Mouse (Mus musculus): ENCODE measurements around the gene Slc6a13. TPM values are rescaled to one million over a fixed set of nuclear protein-coding genes. Genes with fewer than 3 reads are reported as not detected.

The Slc6a13 gene
- total and polyA plus RNA-seq, 3 experiments: 9.6 to 17.4 (median 15.4) TPM

- Histone ChIP-seq H3K4me1 (ENCODE audit: control insufficient read depth in 1 of 2, insufficient read depth in 2 of 2) (peaks cover 5 to 7% of the 10 kb centered on the region in 2 experiments; a peak in 2 of 4 replicates), H3K4me3 (replicated peaks in 1 of 3; ENCODE audit: low read depth in 2 of 3, low read length in 2 of 3, poor library complexity in 1 of 3) (no peak overlapping the region), H3K4me2 (ENCODE audit: insufficient read depth, low read depth, poor library complexity, severe bottlenecking) (no peak overlapping the region), H3K27ac (ENCODE audit: insufficient read depth, low read depth) (no peak overlapping the region), H3K27me3 (replicated peaks) (peaks cover 55% of the 10 kb centered on the region), H3K79me2 (replicated peaks; ENCODE audit: control insufficient read depth, extremely low read depth, insufficient read depth, poor library complexity, severe bottlenecking) (no peaks in the 10 kb centered on the region), H3K36me3 (replicated peaks in 1 of 2; ENCODE audit: control insufficient read depth in 1 of 2, insufficient read depth in 1 of 2, low read length in 1 of 2) (no peaks in the 10 kb centered on the region), H3K9ac (ENCODE audit: insufficient read depth, low read depth) (no peak overlapping the region), H3K9me3 (replicated peaks; ENCODE audit: low read length) (no peaks in the 10 kb centered on the region)
- in situ Hi-C loops (cut with MboI; ENCODE audit: low pct_ligation_motif_present, low pct_unique_long_range_greater_than_20kb, low sequenced_read_pairs) (no loop called here), dilution Hi-C loops (cut with MboI; ENCODE audit: extremely low pct_ligation_motif_present, extremely low pct_unique_long_range_greater_than_20kb, low sequenced_read_pairs) (no loop called here)
- DNase-seq (ENCODE audit: extremely low read depth): no peak
- TF ChIP-seq SIN3A (IDR thresholded peaks at IDR 0.05; ENCODE audit: low read length): no peak
- TF ChIP-seq POLR2AphosphoS2 (IDR thresholded peaks at IDR 0.05; ENCODE audit: low read depth, low read length): no peak
- TF ChIP-seq RAD21 (IDR thresholded peaks at IDR 0.05; ENCODE audit: low read depth, low read length): no peak
- no peak for TF ChIP-seq GABPA (IDR thresholded peaks at IDR 0.05; ENCODE audit: insufficient replicate concordance, low read depth, low read length)
- no peak for TF ChIP-seq SMC3 (IDR thresholded peaks at IDR 0.05; ENCODE audit: low read depth, low read length)
- no peak for TF ChIP-seq PAX5 (IDR thresholded peaks at IDR 0.05; ENCODE audit: low read length)
- TF ChIP-seq ELF1 (IDR thresholded peaks at IDR 0.05; ENCODE audit: low read depth, low read length): no peak
- no peak for TF ChIP-seq ZNF384 (IDR thresholded peaks at IDR 0.05; ENCODE audit: low read depth, low read length)
- TF ChIP-seq NRF1 (IDR thresholded peaks at IDR 0.05; ENCODE audit: low read depth, low read length): no peak
- TF ChIP-seq ZMIZ1 (IDR thresholded peaks at IDR 0.05; ENCODE audit: low read depth, low read length): no peak
- TF ChIP-seq HCFC1 (IDR thresholded peaks at IDR 0.05; ENCODE audit: low read depth, low read length): no peak
- TF ChIP-seq CTCF (conservative IDR thresholded peaks at IDR 0.05 in 1 of 2, IDR thresholded peaks at IDR 0.05 in 1 of 2; ENCODE audit: low read depth in 2 of 2, low read length in 2 of 2): no peak
- no peak for TF ChIP-seq MYC (IDR thresholded peaks at IDR 0.05; ENCODE audit: low read depth, low read length)
- TF ChIP-seq ZC3H11A (IDR thresholded peaks at IDR 0.05; ENCODE audit: low read depth, low read length): no peak
Measured at GRCm38 (mm10) chr6:121322381-121323110, 22.5 kb downstream of the Slc6a13 start.

GRCm38 (mm10) chr6:121325298-121325697 is 25.3 kb downstream of the Slc6a13 start:
- H3K4me1 ChIP-seq (ENCODE audit: control insufficient read depth in 1 of 2, insufficient read depth in 2 of 2): peaks cover 5 to 7% of the 10 kb centered on the region in 2 experiments; a peak in 2 of 4 replicates
- no peak overlapping the region for H3K27ac ChIP-seq (ENCODE audit: insufficient read depth, low read depth)
- H3K9ac ChIP-seq (ENCODE audit: insufficient read depth, low read depth): no peak overlapping the region
- DNase-seq (ENCODE audit: extremely low read depth): no peak
- H3K36me3 ChIP-seq (replicated peaks in 1 of 2; ENCODE audit: control insufficient read depth in 1 of 2, insufficient read depth in 1 of 2, low read length in 1 of 2): no peaks in the 10 kb centered on the region
- H3K4me2 ChIP-seq (ENCODE audit: insufficient read depth, low read depth, poor library complexity, severe bottlenecking): no peak overlapping the region
- dilution Hi-C loops (cut with MboI; ENCODE audit: extremely low pct_ligation_motif_present, extremely low pct_unique_long_range_greater_than_20kb, low sequenced_read_pairs): no loop called here
- H3K4me3 ChIP-seq (replicated peaks in 1 of 3; ENCODE audit: low read depth in 2 of 3, low read length in 2 of 3, poor library complexity in 1 of 3): no peak overlapping the region
- TF ChIP-seq SIN3A (IDR thresholded peaks at IDR 0.05; ENCODE audit: low read length) (no peak), ZNF384 (IDR thresholded peaks at IDR 0.05; ENCODE audit: low read depth, low read length) (no peak), NRF1 (IDR thresholded peaks at IDR 0.05; ENCODE audit: low read depth, low read length) (no peak), MAZ (IDR thresholded peaks at IDR 0.05; ENCODE audit: low read depth, low read length) (no peak), BHLHE40 (IDR thresholded peaks at IDR 0.05; ENCODE audit: low read depth, low read length) (no peak), MAFK (IDR thresholded peaks at IDR 0.05; ENCODE audit: insufficient replicate concordance, low read length) (no peak), NELFE (IDR thresholded peaks at IDR 0.05; ENCODE audit: low read depth, low read length) (no peak), GABPA (IDR thresholded peaks at IDR 0.05; ENCODE audit: insufficient replicate concordance, low read depth, low read length) (no peak), UBTF (IDR thresholded peaks at IDR 0.05; ENCODE audit: low read depth, low read length) (no peak), ETS1 (conservative IDR thresholded peaks at IDR 0.05; ENCODE audit: low read depth, low read length) (no peak), KAT2A (IDR thresholded peaks at IDR 0.05; ENCODE audit: insufficient replicate concordance, low read length) (no peak), CHD1 (IDR thresholded peaks at IDR 0.05; ENCODE audit: low read depth, low read length) (no peak)
- no peaks in the 10 kb centered on the region for H3K79me2 ChIP-seq (replicated peaks; ENCODE audit: control insufficient read depth, extremely low read depth, insufficient read depth, poor library complexity, severe bottlenecking)
- H3K27me3 ChIP-seq (replicated peaks): peaks cover 69% of the 10 kb centered on the region
- no peaks in the 10 kb centered on the region for H3K9me3 ChIP-seq (replicated peaks; ENCODE audit: low read length)
- in situ Hi-C loops (cut with MboI; ENCODE audit: low pct_ligation_motif_present, low pct_unique_long_range_greater_than_20kb, low sequenced_read_pairs): no loop called here

All from CH12.LX (cell line).